Mouse (Mus musculus) midbrain, postnatal 0 days (tissue): ENCODE measurements at regions not wholly inside any gene's neighbourhood (a gene's known extent, or its start where the extent isn't known, plus 50 kb on each side); places are given as distances from the start of the nearest gene placed in this dataset.

Experiments
- ATAC-seq: fragments of 200-750 bp; cut with Nextera tagmentation; 2 replicates; pipeline ENCODE4 v1.8.0; 2017; ENCODE audit warnings: moderate number of reproducible peaks, mild to moderate bottlenecking, moderate TSS enrichment, moderate library complexity; ENCODE audit not compliant: low FRiP score
- DNase-seq: peaks from one replicate; pipeline ENCODE4 v3.0.0-alpha.2; 2015; ENCODE audit warnings: low spot score
- H3K27ac ChIP-seq: fragments of 300-500 bp; sonication (generic); 2 replicates; pipeline ENCODE4 v1.5.1; 2014; ENCODE audit warnings: low read depth, mild to moderate bottlenecking, low read length, mixed read lengths
- H3K27me3 ChIP-seq: fragments of 300-500 bp; sonication (generic); 2 replicates; pipeline ENCODE4 v1.6.1; 2014; ENCODE audit warnings: low read length, control low read depth, mixed read lengths; ENCODE audit not compliant: insufficient read depth
- H3K36me3 ChIP-seq: fragments of 300-500 bp; sonication (generic); 2 replicates; pipeline ENCODE4 v1.6.1; 2014; ENCODE audit warnings: low read length, control low read depth, mixed read lengths; ENCODE audit not compliant: insufficient read depth
- H3K4me1 ChIP-seq: fragments of 300-500 bp; sonication (generic); 2 replicates; pipeline ENCODE4 v1.6.1; 2014; ENCODE audit warnings: mild to moderate bottlenecking, control low read depth, antibody characterized with exemption, low read length, mixed read lengths; ENCODE audit not compliant: insufficient read depth
- H3K4me2 ChIP-seq: fragments of 300-500 bp; sonication (generic); 2 replicates; pipeline ENCODE4 v1.6.1; 2014; ENCODE audit warnings: low read depth, mild to moderate bottlenecking, low read length, mixed read lengths; ENCODE audit not compliant: poor library complexity, severe bottlenecking
- H3K4me3 ChIP-seq: fragments of 300-500 bp; sonication (generic); 2 replicates; pipeline ENCODE4 v1.5.1; 2014; ENCODE audit warnings: low read depth, mild to moderate bottlenecking, low read length, moderate library complexity
- H3K9ac ChIP-seq: fragments of 300-500 bp; sonication (generic); replicated peaks from 2 replicates; pipeline ENCODE4 v1.6.1; 2014; ENCODE audit warnings: mild to moderate bottlenecking, low read length, moderate library complexity, mixed read lengths; ENCODE audit not compliant: poor library complexity, severe bottlenecking
- H3K9me3 ChIP-seq: fragments of 300-500 bp; sonication (generic); 2 replicates; pipeline ENCODE4 v1.6.1; 2016; ENCODE audit warnings: low read length, control low read depth
- CTCF ChIP-seq: IDR thresholded peaks from 2 replicates; pipeline ENCODE4 v1.5.1; 2016; ENCODE audit warnings: antibody characterized with exemption, mild to moderate bottlenecking
- WGBS: fragments of 180-500 bp; shearing (Covaris S2); extraction: QIAGEN DNeasy Blood & Tissue Kit; methylation state at CpG from one replicate; pipeline ENCODE4 v1.1.7; 2014; 5-methylcytosine and 5-hydroxymethylcytosine counted together

- Histone ChIP-seq H3K27me3 (no peaks in the 10 kb centered on the region), H3K9ac (no peak overlapping the region), H3K27ac (no peak overlapping the region), H3K4me1 (no peaks in the 10 kb centered on the region), H3K4me3 (no peak overlapping the region), H3K9me3 (no peaks in the 10 kb centered on the region), H3K36me3 (no peaks in the 10 kb centered on the region), H3K4me2 (no peak overlapping the region)
- ATAC-seq (no peak), DNase-seq (peak; percentile 66)
- no peak for TF ChIP-seq CTCF
- 82% methylated on average over 3 of the region's 3 CpGs for WGBS
Measured at GRCm38 (mm10) chr12:70654546-70654945, 170.8 kb upstream of the Frmd6 start.

GRCm38 (mm10) chr12:70655411-70655811 is 169.9 kb upstream of the Frmd6 start:
- 85% methylated on average over 2 of the region's 2 CpGs for WGBS
- H3K36me3 ChIP-seq, result no peaks in the 10 kb centered on the region
- H3K9me3 ChIP-seq, result no peaks in the 10 kb centered on the region
- no peak overlapping the region for H3K27ac ChIP-seq
- no peak overlapping the region for H3K4me3 ChIP-seq
- H3K4me2 ChIP-seq, result no peak overlapping the region
- no peaks in the 10 kb centered on the region for H3K4me1 ChIP-seq
- no peak for DNase-seq
- no peak for TF ChIP-seq CTCF
- no peaks in the 10 kb centered on the region for H3K27me3 ChIP-seq
- H3K9ac ChIP-seq, result no peak overlapping the region
- no peak for ATAC-seq

- TF ChIP-seq CTCF, result no peak
- Histone ChIP-seq H3K4me2 (no peak overlapping the region), H3K27ac (no peak overlapping the region), H3K9me3 (no peaks in the 10 kb centered on the region), H3K27me3 (no peaks in the 10 kb centered on the region), H3K4me1 (no peaks in the 10 kb centered on the region), H3K36me3 (no peaks in the 10 kb centered on the region), H3K9ac (no peak overlapping the region), H3K4me3 (no peak overlapping the region)
- 75% methylated on average over 8 of the region's 8 CpGs for WGBS
- no peak for DNase-seq
- no peak for ATAC-seq
Measured at GRCm38 (mm10) chr12:70655900-70656544, 169.3 kb upstream of the Frmd6 start.

GRCm38 (mm10) chr12:70656805-70657492 is 168.4 kb upstream of the Frmd6 start:
- Histone ChIP-seq H3K4me3 (no peak overlapping the region), H3K27me3 (no peaks in the 10 kb centered on the region), H3K9ac (no peak overlapping the region), H3K27ac (no peak overlapping the region), H3K4me2 (no peak overlapping the region), H3K4me1 (no peaks in the 10 kb centered on the region), H3K36me3 (no peaks in the 10 kb centered on the region), H3K9me3 (no peaks in the 10 kb centered on the region)
- WGBS, result 66% methylated on average over 7 of the region's 7 CpGs
- DNase-seq, result no peak
- no peak for TF ChIP-seq CTCF
- ATAC-seq, result no peak

- Histone ChIP-seq H3K4me2 (no peak overlapping the region), H3K36me3 (no peaks in the 10 kb centered on the region), H3K9me3 (no peaks in the 10 kb centered on the region), H3K4me3 (no peak overlapping the region), H3K4me1 (no peaks in the 10 kb centered on the region), H3K9ac (no peak overlapping the region), H3K27me3 (no peaks in the 10 kb centered on the region), H3K27ac (no peak overlapping the region)
- TF ChIP-seq CTCF, result no peak
- WGBS, result 79% methylated on average over 3 of the region's 3 CpGs
- DNase-seq (no peak), ATAC-seq (no peak)
Measured at GRCm38 (mm10) chr12:70657493-70657810, 167.9 kb upstream of the Frmd6 start.

DNA sequence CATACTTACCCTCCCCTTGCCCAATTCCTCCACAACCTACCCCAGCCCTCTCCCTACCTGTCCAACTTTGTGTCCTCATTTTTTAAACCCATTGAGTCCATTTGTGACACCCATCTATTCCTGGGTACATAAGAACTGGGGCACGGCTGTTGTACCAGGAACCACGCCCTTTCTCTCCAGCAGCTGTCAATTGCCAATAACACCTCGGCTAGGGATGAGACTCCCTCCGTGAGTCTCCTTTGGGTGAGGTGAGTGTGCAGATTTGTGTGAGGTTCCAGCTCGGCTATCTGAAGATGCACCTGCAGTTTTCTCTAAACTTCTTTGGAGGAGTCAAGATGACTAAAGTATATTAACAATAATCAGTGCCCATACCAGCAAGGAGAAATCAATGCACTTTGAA is 167.2 kb upstream of the Frmd6 start:
- no peak for TF ChIP-seq CTCF
- H3K9ac ChIP-seq, result no peak overlapping the region
- no peaks in the 10 kb centered on the region for H3K9me3 ChIP-seq
- H3K4me3 ChIP-seq, result no peak overlapping the region
- H3K27ac ChIP-seq, result no peak overlapping the region
- no peaks in the 10 kb centered on the region for H3K27me3 ChIP-seq
- ATAC-seq, result no peak
- no peaks in the 10 kb centered on the region for H3K36me3 ChIP-seq
- no peak for DNase-seq
- no peak overlapping the region for H3K4me2 ChIP-seq
- no peaks in the 10 kb centered on the region for H3K4me1 ChIP-seq
- 94% methylated on average over 5 of the region's 5 CpGs for WGBS
